Mouse (Mus musculus): ENCODE measurements around the gene Slc2a12. TPM values are rescaled to one million over a fixed set of nuclear protein-coding genes. Genes with fewer than 3 reads are reported as not detected.

The Slc2a12 gene
- total and polyA plus RNA-seq, 2 experiments from 2014 or later: 6.6 to 7.3 TPM

- H3K36me3 ChIP-seq (ENCODE audit: insufficient read depth): peaks cover 12% of the 10 kb centered on the region
- no peaks in the 10 kb centered on the region for H3K27me3 ChIP-seq (ENCODE audit: insufficient read depth, low read length)
- H3K9ac ChIP-seq: no peak overlapping the region
- H3K27ac ChIP-seq (ENCODE audit: low read depth, low read length): no peak overlapping the region
- ATAC-seq: no peak
- H3K4me2 ChIP-seq (ENCODE audit: low read depth): no peak overlapping the region
- no peak overlapping the region for H3K4me3 ChIP-seq (ENCODE audit: low read depth, low read length)
- 91% methylated on average over 9 of the region's 9 CpGs for WGBS
- TF ChIP-seq CTCF (IDR thresholded peaks at IDR 0.05; ENCODE audit: low read depth): no peak
- peaks cover 7% of the 10 kb centered on the region; the same call in 1 of the 2 replicates for H3K4me1 ChIP-seq (ENCODE audit: insufficient read depth)
- H3K9me3 ChIP-seq (ENCODE audit: low read length): no peaks in the 10 kb centered on the region
- DNase-seq: no peak
Observed at GRCm38 (mm10) chr10:22698158-22698953, 53.5 kb downstream of the Slc2a12 start.

GRCm38 (mm10) chr10:22699487-22700335 lies 54.9 kb downstream of the Slc2a12 start:
- Histone ChIP-seq H3K9me3 (ENCODE audit: low read length) (no peaks in the 10 kb centered on the region), H3K27ac (ENCODE audit: low read depth, low read length) (no peak overlapping the region), H3K4me3 (ENCODE audit: low read depth, low read length) (no peak overlapping the region), H3K4me2 (ENCODE audit: low read depth) (no peak overlapping the region), H3K9ac (no peak overlapping the region), H3K4me1 (ENCODE audit: insufficient read depth) (peaks cover 7% of the 10 kb centered on the region; the same call in 1 of the 2 replicates), H3K36me3 (ENCODE audit: insufficient read depth) (peaks cover 18% of the 10 kb centered on the region), H3K27me3 (ENCODE audit: insufficient read depth, low read length) (no peaks in the 10 kb centered on the region)
- ATAC-seq (no peak), DNase-seq (no peak)
- 71% methylated on average over 19 of the region's 19 CpGs for WGBS
- TF ChIP-seq CTCF (IDR thresholded peaks at IDR 0.05; ENCODE audit: low read depth): no peak

GRCm38 (mm10) chr10:22700773-22701172 lies 56.0 kb downstream of the Slc2a12 start:
- no peaks in the 10 kb centered on the region for H3K9me3 ChIP-seq (ENCODE audit: low read length)
- 88% methylated on average over 9 of the region's 9 CpGs for WGBS
- no peaks in the 10 kb centered on the region for H3K27me3 ChIP-seq (ENCODE audit: insufficient read depth, low read length)
- TF ChIP-seq CTCF (IDR thresholded peaks at IDR 0.05; ENCODE audit: low read depth): no peak
- H3K4me1 ChIP-seq (ENCODE audit: insufficient read depth): peaks cover 7% of the 10 kb centered on the region; the same call in 1 of the 2 replicates
- ATAC-seq (no peak), DNase-seq (no peak)
- H3K27ac ChIP-seq (ENCODE audit: low read depth, low read length): peak overlapping the region; percentile 67
- H3K4me2 ChIP-seq (ENCODE audit: low read depth): no peak overlapping the region
- peaks cover 22% of the 10 kb centered on the region for H3K36me3 ChIP-seq (ENCODE audit: insufficient read depth)
- no peak overlapping the region for H3K4me3 ChIP-seq (ENCODE audit: low read depth, low read length)
- H3K9ac ChIP-seq: no peak overlapping the region

DNA sequence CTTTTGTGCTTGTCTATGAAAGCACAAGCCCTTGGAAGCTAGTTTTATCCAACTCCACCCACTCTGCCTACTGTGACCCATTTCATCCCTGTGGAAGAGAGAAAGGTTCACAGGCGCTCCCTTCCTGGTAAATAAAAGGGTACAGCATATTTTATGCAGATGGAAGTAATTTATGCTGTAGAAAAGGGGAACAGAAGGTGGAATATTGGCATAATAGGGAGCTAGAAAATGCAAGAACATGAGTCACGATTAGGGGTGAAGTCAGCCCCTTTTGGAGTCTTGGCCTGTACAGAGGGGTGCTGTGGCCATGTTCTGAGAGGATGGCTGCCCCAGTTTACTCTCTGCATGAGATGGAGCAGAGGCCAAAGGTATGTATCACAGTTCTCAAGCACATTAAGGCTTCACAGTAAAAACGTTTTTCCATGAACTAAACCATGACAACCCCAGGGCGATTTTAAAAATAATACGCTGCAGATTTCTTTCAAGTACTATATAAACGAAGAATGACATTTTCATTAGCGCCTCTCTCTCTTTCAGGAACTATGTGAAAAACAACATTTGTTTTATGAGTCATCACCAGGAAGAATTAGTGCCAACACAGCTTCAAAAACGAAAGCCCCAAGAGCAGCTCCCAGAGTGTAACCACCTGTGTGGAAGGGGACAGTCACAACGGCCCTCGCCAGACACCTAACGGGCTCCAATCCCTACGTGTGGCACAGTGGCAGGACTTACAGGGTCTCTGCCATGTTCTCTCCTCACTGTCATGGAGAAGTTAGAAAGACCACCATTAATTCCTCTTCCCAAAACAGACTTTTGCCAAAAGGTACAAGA lies 56.9 kb downstream of the Slc2a12 start:
- H3K4me1 ChIP-seq (ENCODE audit: insufficient read depth): peaks cover 7% of the 10 kb centered on the region; the same call in 1 of the 2 replicates
- H3K27ac ChIP-seq (ENCODE audit: low read depth, low read length): peak overlapping the region; percentile 67
- TF ChIP-seq CTCF (IDR thresholded peaks at IDR 0.05; ENCODE audit: low read depth): no peak
- H3K4me3 ChIP-seq (ENCODE audit: low read depth, low read length): no peak overlapping the region
- no peak overlapping the region for H3K9ac ChIP-seq
- WGBS: 59% methylated on average over 12 of the region's 12 CpGs
- ATAC-seq (peak; percentile 34), DNase-seq (peak; percentile 33)
- H3K27me3 ChIP-seq (ENCODE audit: insufficient read depth, low read length): no peaks in the 10 kb centered on the region
- H3K36me3 ChIP-seq (ENCODE audit: insufficient read depth): peaks cover 30% of the 10 kb centered on the region
- H3K4me2 ChIP-seq (ENCODE audit: low read depth): no peak overlapping the region
- no peaks in the 10 kb centered on the region for H3K9me3 ChIP-seq (ENCODE audit: low read length)

- whole genome bisulfite sequencing: 87% methylated on average over 6 of the region's 6 CpGs
- no peak overlapping the region for H3K4me3 ChIP-seq (ENCODE audit: low read depth, low read length)
Observed at GRCm38 (mm10) chr10:22703844-22704243, 59.0 kb downstream of the Slc2a12 start.

DNA sequence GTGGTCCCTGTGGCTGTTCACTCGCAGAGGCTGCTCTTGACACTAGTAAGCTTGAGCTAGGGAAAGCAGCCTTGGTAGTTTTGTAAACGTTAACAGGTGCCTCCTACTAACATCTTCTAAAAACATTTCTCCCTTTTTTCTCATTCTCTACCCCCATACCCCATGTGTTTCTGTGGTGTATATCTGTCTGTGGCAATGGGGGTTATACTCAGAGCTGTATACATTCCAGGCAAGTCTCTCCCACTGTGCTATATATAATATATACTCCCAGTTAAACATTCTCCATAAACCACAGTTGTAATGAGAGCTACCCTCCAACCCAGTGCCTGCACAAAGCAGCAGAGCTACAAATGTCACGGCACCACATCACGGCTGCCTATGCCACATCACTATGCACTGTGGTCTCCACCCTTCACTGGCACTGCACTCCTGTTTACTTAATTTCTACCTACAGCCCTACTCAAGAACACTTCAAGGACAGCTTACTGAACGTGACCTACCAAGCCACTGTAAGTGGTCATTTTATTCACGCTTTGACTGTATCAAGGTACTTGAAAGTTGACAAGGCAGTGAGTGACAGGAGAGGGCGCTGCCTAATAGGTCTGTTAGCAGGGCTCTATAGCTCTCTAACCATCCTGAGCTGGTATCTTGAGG lies 63.5 kb downstream of the Slc2a12 start:
- DNase-seq (no peak), ATAC-seq (no peak)
- H3K36me3 ChIP-seq (ENCODE audit: insufficient read depth): peaks cover 49% of the 10 kb centered on the region
- H3K27ac ChIP-seq (ENCODE audit: low read depth, low read length): no peak overlapping the region
- no peak for TF ChIP-seq CTCF (IDR thresholded peaks at IDR 0.05; ENCODE audit: low read depth)
- H3K4me1 ChIP-seq (ENCODE audit: insufficient read depth): no peaks in the 10 kb centered on the region
- H3K4me3 ChIP-seq (ENCODE audit: low read depth, low read length): no peak overlapping the region
- no peaks in the 10 kb centered on the region for H3K27me3 ChIP-seq (ENCODE audit: insufficient read depth, low read length)
- WGBS: 90% methylated on average over 7 of the region's 7 CpGs
- no peaks in the 10 kb centered on the region for H3K9me3 ChIP-seq (ENCODE audit: low read length)
- no peak overlapping the region for H3K4me2 ChIP-seq (ENCODE audit: low read depth)
- H3K9ac ChIP-seq: no peak overlapping the region

More at GRCm38 (mm10) chr10:22703844-22704243, 59.0 kb downstream of the Slc2a12 start:
- Histone ChIP-seq H3K4me1 (ENCODE audit: insufficient read depth) (peaks cover 7% of the 10 kb centered on the region; the same call in 1 of the 2 replicates), H3K4me2 (ENCODE audit: low read depth) (no peak overlapping the region), H3K27ac (ENCODE audit: low read depth, low read length) (no peak overlapping the region), H3K9me3 (ENCODE audit: low read length) (no peaks in the 10 kb centered on the region), H3K9ac (no peak overlapping the region), H3K36me3 (ENCODE audit: insufficient read depth) (peaks cover 48% of the 10 kb centered on the region), H3K27me3 (ENCODE audit: insufficient read depth, low read length) (no peaks in the 10 kb centered on the region)
- DNase-seq: no peak
- no peak for ATAC-seq
- TF ChIP-seq CTCF (IDR thresholded peaks at IDR 0.05; ENCODE audit: low read depth): no peak

All from forebrain, postnatal 0 days (tissue).